Mouse (Mus musculus): Measurements from ENCODE around the gene Fth1. TPM values are rescaled to one million over a fixed set of nuclear protein-coding genes. Genes with fewer than 3 reads are reported as not detected.

Fth1 gene
- total and polyA plus RNA-seq, 3 experiments: 303 to 2,849 (median 317) TPM

GRCm38 (mm10) chr19:9985900-9986421 lies 5.6 kb downstream of the Fth1 start:
- DNase-seq (ENCODE audit: extremely low read depth): no peak
- peaks cover 13 to 57% of the 10 kb centered on the region in 2 experiments for H3K4me1 ChIP-seq (ENCODE audit: control insufficient read depth in 1 of 2, insufficient read depth in 2 of 2)
- peaks cover 23 to 37% of the 10 kb centered on the region in 2 experiments for H3K36me3 ChIP-seq (replicated peaks in 1 of 2; ENCODE audit: control insufficient read depth in 1 of 2, insufficient read depth in 1 of 2, low read length in 1 of 2)
- TF ChIP-seq POLR2AphosphoS2 (IDR thresholded peaks at IDR 0.05; ENCODE audit: low read depth, low read length): peak; percentile 90
- TF ChIP-seq TCF12 (IDR thresholded peaks at IDR 0.05; ENCODE audit: low read depth, low read length): no peak
- peak; percentile 35; the same call in 1 of the 2 replicates for TF ChIP-seq POLR2A (IDR thresholded peaks at IDR 0.05; ENCODE audit: low read depth, low read length)
- no peak for TF ChIP-seq ZMIZ1 (IDR thresholded peaks at IDR 0.05; ENCODE audit: low read depth, low read length)
- H3K79me2 ChIP-seq (replicated peaks; ENCODE audit: control insufficient read depth, extremely low read depth, insufficient read depth, poor library complexity, severe bottlenecking): peaks cover 18% of the 10 kb centered on the region
- H3K4me3 ChIP-seq (replicated peaks in 1 of 3; ENCODE audit: low read depth in 2 of 3, low read length in 2 of 3, poor library complexity in 1 of 3): no peak overlapping the region
- H3K9ac ChIP-seq (ENCODE audit: insufficient read depth, low read depth): no peak overlapping the region
- dilution Hi-C loops (cut with MboI; ENCODE audit: extremely low pct_ligation_motif_present, extremely low pct_unique_long_range_greater_than_20kb, low sequenced_read_pairs) (no loop called here), in situ Hi-C loops (cut with MboI; ENCODE audit: low pct_ligation_motif_present, low pct_unique_long_range_greater_than_20kb, low sequenced_read_pairs) (no loop called here)
- H3K27ac ChIP-seq (ENCODE audit: insufficient read depth, low read depth): no peak overlapping the region
- H3K27me3 ChIP-seq (replicated peaks): no peaks in the 10 kb centered on the region
- no peak overlapping the region for H3K4me2 ChIP-seq (ENCODE audit: insufficient read depth, low read depth, poor library complexity, severe bottlenecking)
- H3K9me3 ChIP-seq (replicated peaks; ENCODE audit: low read length): no peaks in the 10 kb centered on the region

- DNase-seq (ENCODE audit: extremely low read depth): no peak
- no peak overlapping the region for H3K27ac ChIP-seq (ENCODE audit: insufficient read depth, low read depth)
- peaks cover 10 to 55% of the 10 kb centered on the region in 2 experiments for H3K4me1 ChIP-seq (ENCODE audit: control insufficient read depth in 1 of 2, insufficient read depth in 2 of 2)
- peaks cover 23 to 37% of the 10 kb centered on the region in 2 experiments for H3K36me3 ChIP-seq (replicated peaks in 1 of 2; ENCODE audit: control insufficient read depth in 1 of 2, insufficient read depth in 1 of 2, low read length in 1 of 2)
- H3K9ac ChIP-seq (ENCODE audit: insufficient read depth, low read depth): no peak overlapping the region
- H3K4me3 ChIP-seq (replicated peaks in 1 of 3; ENCODE audit: low read depth in 2 of 3, low read length in 2 of 3, poor library complexity in 1 of 3): no peak overlapping the region
- in situ Hi-C loops (cut with MboI; ENCODE audit: low pct_ligation_motif_present, low pct_unique_long_range_greater_than_20kb, low sequenced_read_pairs) (no loop called here), dilution Hi-C loops (cut with MboI; ENCODE audit: extremely low pct_ligation_motif_present, extremely low pct_unique_long_range_greater_than_20kb, low sequenced_read_pairs) (no loop called here)
- TF ChIP-seq KAT2A (IDR thresholded peaks at IDR 0.05; ENCODE audit: insufficient replicate concordance, low read length): no peak
- no peak for TF ChIP-seq USF2 (conservative IDR thresholded peaks at IDR 0.05; ENCODE audit: low read depth, low read length)
- TF ChIP-seq ZKSCAN1 (IDR thresholded peaks at IDR 0.05; ENCODE audit: borderline replicate concordance, low read depth, low read length): no peak
- no peak for TF ChIP-seq CHD2 (IDR thresholded peaks at IDR 0.05; ENCODE audit: low read length)
- no peak for TF ChIP-seq JUND (conservative IDR thresholded peaks at IDR 0.05; ENCODE audit: low read depth, low read length)
- no peak for TF ChIP-seq E2F4 (IDR thresholded peaks at IDR 0.05; ENCODE audit: insufficient replicate concordance, low read depth, low read length)
- TF ChIP-seq BHLHE40 (IDR thresholded peaks at IDR 0.05; ENCODE audit: low read depth, low read length): no peak
- TF ChIP-seq MEF2A (IDR thresholded peaks at IDR 0.05; ENCODE audit: borderline replicate concordance, low read depth, low read length): no peak
- no peak for TF ChIP-seq MAX (IDR thresholded peaks at IDR 0.05; ENCODE audit: low read length)
- no peak for TF ChIP-seq NRF1 (IDR thresholded peaks at IDR 0.05; ENCODE audit: low read depth, low read length)
- no peak for TF ChIP-seq ELF1 (IDR thresholded peaks at IDR 0.05; ENCODE audit: low read depth, low read length)
- no peak for TF ChIP-seq RAD21 (IDR thresholded peaks at IDR 0.05; ENCODE audit: low read depth, low read length)
- no peak for TF ChIP-seq POLR2A (IDR thresholded peaks at IDR 0.05; ENCODE audit: low read depth, low read length)
- no peak for TF ChIP-seq RCOR1 (conservative IDR thresholded peaks at IDR 0.05; ENCODE audit: low read depth, low read length)
- no peaks in the 10 kb centered on the region for H3K27me3 ChIP-seq (replicated peaks)
- no peak overlapping the region for H3K4me2 ChIP-seq (ENCODE audit: insufficient read depth, low read depth, poor library complexity, severe bottlenecking)
- peaks cover 18% of the 10 kb centered on the region for H3K79me2 ChIP-seq (replicated peaks; ENCODE audit: control insufficient read depth, extremely low read depth, insufficient read depth, poor library complexity, severe bottlenecking)
- no peaks in the 10 kb centered on the region for H3K9me3 ChIP-seq (replicated peaks; ENCODE audit: low read length)
Measured at GRCm38 (mm10) chr19:9987192-9987591, 6.8 kb downstream of the Fth1 start.

Data from CH12.LX (cell line).